ENCODE assay signal across 26 mouse cellular contexts in genomic region chr1:88707536-88707935, GRCm38 (mm10). TPM values are rescaled to one million over a fixed set of nuclear protein-coding genes. Genes with fewer than 3 reads are reported as not detected.
DNase-seq lines count a peak whose midpoint lies in the region; ATAC-seq and TF ChIP-seq lines count a peak whose summit lies in the region.
"Had no signal": no experiment of that assay in that cellular context is flagged by ENCODE, and none has a peak within 500 bp of the region (broad histone marks: within the 10 kb centered on the region; RNA-seq: fewer than 3 reads in every experiment).

No protein-coding gene starts in this region.

- peak; percentile 13 for DNase-seq in embryo, embryonic 11 days
- DNase-seq in embryo, embryonic 10.5 days (ENCODE audit: low spot score) = no peak
- DNase-seq in lung, embryonic 14.5 days = peak; percentile 47
- no peak for DNase-seq in lung, postnatal 4 days
- peak; percentile 15 for DNase-seq in ovary, adult 18-20 months (ENCODE audit: low spot score)
- DNase-seq in ovary, postnatal 36 days (ENCODE audit: low spot score) = no peak
- DNase-seq in liver = no peak
- DNase-seq: adrenal gland, postnatal 36 days; cerebellum, adult 11 months; forebrain, postnatal 0 days; gastrocnemius, postnatal 14 days; heart, adult 18-20 months; heart, postnatal 10 days; kidney, adult 8-10 months; kidney, postnatal 14 days; lung, adult 18-20 months; right cerebral cortex, postnatal 14 days had no signal

- 48% methylated on average over 6 of the region's 6 CpGs for WGBS in lung, embryonic 14.5 days
- 63% methylated on average over 6 of the region's 6 CpGs for WGBS in kidney, embryonic 14.5 days

- H3K4me3 ChIP-seq in lung, embryonic 14.5 days (ENCODE audit: low read depth, low read length) = no peak overlapping the region
- H3K4me3 ChIP-seq in kidney, embryonic 14.5 days (ENCODE audit: low read length) = no peak overlapping the region
- H3K4me3 ChIP-seq: embryonic facial prominence, embryonic 13.5 days; heart, embryonic 12.5 days; intestine, embryonic 15.5 days; limb, embryonic 12.5 days; liver, embryonic 12.5 days had no signal

- no peaks in the 10 kb centered on the region for H3K36me3 ChIP-seq in lung, embryonic 14.5 days (ENCODE audit: insufficient read depth)
- no peaks in the 10 kb centered on the region for H3K36me3 ChIP-seq in kidney, embryonic 14.5 days (ENCODE audit: control insufficient read depth, insufficient read depth, low read length)
- H3K36me3 ChIP-seq: embryonic facial prominence, embryonic 13.5 days; heart, embryonic 12.5 days; intestine, embryonic 15.5 days; limb, embryonic 12.5 days; liver, embryonic 12.5 days had no signal

- H3K4me1 ChIP-seq in lung, embryonic 14.5 days (ENCODE audit: insufficient read depth) = no peaks in the 10 kb centered on the region
- peaks cover 2% of the 10 kb centered on the region; the same call in 1 of the 2 replicates for H3K4me1 ChIP-seq in kidney, embryonic 14.5 days (ENCODE audit: control insufficient read depth, insufficient read depth, low read length)
- H3K4me1 ChIP-seq: intestine, embryonic 15.5 days; limb, embryonic 12.5 days had no signal

- H3K9me3 ChIP-seq in lung, embryonic 14.5 days (ENCODE audit: low read depth, low read length) = no peaks in the 10 kb centered on the region
- H3K9me3 ChIP-seq in kidney, embryonic 14.5 days (ENCODE audit: control insufficient read depth, low read length) = no peaks in the 10 kb centered on the region
- H3K9me3 ChIP-seq: embryonic facial prominence, embryonic 13.5 days; heart, embryonic 12.5 days; intestine, embryonic 15.5 days; limb, embryonic 12.5 days; liver, embryonic 12.5 days had no signal

- H3K4me2 ChIP-seq in lung, embryonic 14.5 days = no peak overlapping the region
- no peak overlapping the region for H3K4me2 ChIP-seq in kidney, embryonic 14.5 days (replicated peaks; ENCODE audit: low read depth, low read length)
- H3K4me2 ChIP-seq: embryonic facial prominence, embryonic 13.5 days; heart, embryonic 12.5 days; intestine, embryonic 15.5 days; limb, embryonic 12.5 days; liver, embryonic 12.5 days had no signal

- TF ChIP-seq CTCF in lung, embryonic 14.5 days (IDR thresholded peaks at IDR 0.05; ENCODE audit: low read depth) = no peak

- no peaks in the 10 kb centered on the region for H3K27me3 ChIP-seq in lung, embryonic 14.5 days (ENCODE audit: insufficient read depth, low read length)
- no peaks in the 10 kb centered on the region for H3K27me3 ChIP-seq in kidney, embryonic 14.5 days (ENCODE audit: control insufficient read depth, insufficient read depth, low read length)
- H3K27me3 ChIP-seq: embryonic facial prominence, embryonic 13.5 days; intestine, embryonic 15.5 days; Patski had no signal

- no peak overlapping the region for H3K9ac ChIP-seq in lung, embryonic 14.5 days
- H3K9ac ChIP-seq in kidney, embryonic 14.5 days (ENCODE audit: low read depth, low read length) = no peak overlapping the region
- H3K9ac ChIP-seq: embryonic facial prominence, embryonic 13.5 days; forebrain, postnatal 0 days; heart, embryonic 12.5 days; intestine, embryonic 15.5 days; limb, embryonic 12.5 days; liver, embryonic 12.5 days had no signal

- 0 out of 2 replicates have a peak overlapping the region, but pooled peaks have one; percentile 30 for H3K27ac ChIP-seq in lung, embryonic 14.5 days (ENCODE audit: low read depth)
- H3K27ac ChIP-seq in kidney, embryonic 14.5 days (ENCODE audit: low read depth, low read length) = no peak overlapping the region
- H3K27ac ChIP-seq: embryonic facial prominence, embryonic 13.5 days; intestine, embryonic 15.5 days; limb, embryonic 12.5 days; liver, embryonic 12.5 days; stomach, postnatal 0 days had no signal

- peak; percentile 29; the same call in 1 of the 2 replicates for ATAC-seq in lung, embryonic 14.5 days (ENCODE audit: insufficient read depth)
- ATAC-seq in kidney, embryonic 14.5 days (ENCODE audit: low FRiP score, low TSS enrichment) = no peak
- ATAC-seq: forebrain, postnatal 0 days; intestine, embryonic 15.5 days; liver, embryonic 12.5 days; midbrain, embryonic 16.5 days; Patski had no signal

RNA-seq across cellular contexts. Expression of gene Arl4c, which starts 5.5 kb away (rescaled TPM):
- polyA plus RNA-seq in lung, embryonic 14.5 days (2014; fragmentation: Nextera tagmentation; extraction: Ambion mirVana) = 11.0 and 12.7 TPM in 2 replicates
- polyA plus RNA-seq in kidney, embryonic 14.5 days (2014; fragmentation: Nextera tagmentation; extraction: Ambion mirVana) = 13.7 and 14.7 TPM in 2 replicates

Comparison
In these comparisons a context has a peak if more than half of its experiments do, and no peak if none do; other contexts are left out.
1. DNase-seq: peak in embryo, embryonic 11 days (single experiment), lung, embryonic 14.5 days (single experiment) and ovary, adult 18-20 months (single experiment); none in embryo, embryonic 10.5 days (single experiment), lung, postnatal 4 days (0 of 2), ovary, postnatal 36 days (single experiment) and liver (single experiment).